Mouse (Mus musculus) CH12.LX (cell line): Measurements from ENCODE around the gene Psmd9. TPM values are rescaled to one million over a fixed set of nuclear protein-coding genes. Genes with fewer than 3 reads are reported as not detected.
A peak's percentile ranks its signal among the peaks of the same experiment; 100 is the strongest.

Experiments used
- DNase-seq: peaks from one replicate; pipeline ENCODE4 v3.0.0-alpha.2; 2013; ENCODE audit errors: extremely low read depth
- H3K27ac ChIP-seq: 2 replicates; pipeline ENCODE4 v1.5.1; 2012; ENCODE audit warnings: low read depth, mild to moderate bottlenecking, control low read depth, moderate library complexity; ENCODE audit not compliant: insufficient read depth
- H3K27me3 ChIP-seq: replicated peaks from 2 replicates; pipeline ENCODE3; 2012; ENCODE audit warnings: inconsistent platforms
- H3K36me3 ChIP-seq, 2 experiments: replicated peaks in 1 of 2; 2 replicates each; pipeline versions ENCODE3 to v1.6.1; 2012; ENCODE audit warnings: inconsistent platforms in 1 of 2, low read length in 1 of 2, mild to moderate bottlenecking in 1 of 2, mixed read lengths in 1 of 2, moderate library complexity in 1 of 2; ENCODE audit not compliant: control insufficient read depth in 1 of 2, insufficient read depth in 1 of 2
- H3K4me1 ChIP-seq, 2 experiments: 2 replicates each; pipeline ENCODE4 v1.6.1; 2012; ENCODE audit warnings: inconsistent platforms in 1 of 2, moderate library complexity in 1 of 2; ENCODE audit not compliant: insufficient read depth in 2 of 2, control insufficient read depth in 1 of 2
- H3K4me2 ChIP-seq: 2 replicates; pipeline ENCODE4 v1.6.1; 2012; ENCODE audit warnings: low read depth, mild to moderate bottlenecking, control low read depth; ENCODE audit not compliant: poor library complexity, insufficient read depth, severe bottlenecking
- H3K4me3 ChIP-seq, 3 experiments: fragments of 150-350 bp in 1 of 3; sonication (generic) in 1 of 3; replicated peaks in 1 of 3; 2 replicates each; pipeline versions ENCODE3 to v1.5.1; 2011 to 2012; ENCODE audit warnings: low read depth in 2 of 3, low read length in 2 of 3, mild to moderate bottlenecking in 2 of 3, moderate library complexity in 2 of 3, control low read depth in 1 of 3, improper control_type of control experiment in 1 of 3, inconsistent platforms in 1 of 3, mixed read lengths in 1 of 3; ENCODE audit not compliant: poor library complexity in 1 of 3
- H3K79me2 ChIP-seq: replicated peaks from 2 replicates; pipeline ENCODE4 v1.6.1; 2012; ENCODE audit warnings: mild to moderate bottlenecking, moderate library complexity; ENCODE audit not compliant: control insufficient read depth, poor library complexity, insufficient read depth, severe bottlenecking; ENCODE audit errors: extremely low read depth
- H3K9ac ChIP-seq: 2 replicates; pipeline ENCODE4 v1.6.1; 2012; ENCODE audit warnings: low read depth, mild to moderate bottlenecking, control low read depth, moderate library complexity; ENCODE audit not compliant: insufficient read depth
- H3K9me3 ChIP-seq: replicated peaks from 2 replicates; pipeline ENCODE3; 2012; ENCODE audit warnings: low read length, inconsistent platforms, mixed read lengths
- CHD1 ChIP-seq: IDR thresholded peaks from 2 replicates; pipeline ENCODE4 v1.6.1; 2012; ENCODE audit warnings: low read depth, low read length, improper control_type of control experiment, inconsistent platforms
- CHD2 ChIP-seq: IDR thresholded peaks from 2 replicates; pipeline ENCODE4 v1.6.1; 2011; ENCODE audit warnings: low read length, improper control_type of control experiment
- CTCF ChIP-seq, 2 experiments: IDR thresholded peaks in 1 of 2; conservative IDR thresholded peaks in 1 of 2; 2 replicates each; pipeline ENCODE4 v1.5.1; 2011 to 2012; ENCODE audit warnings: low read depth in 2 of 2, low read length in 2 of 2, improper control_type of control experiment in 1 of 2, inconsistent platforms in 1 of 2, mild to moderate bottlenecking in 1 of 2, moderate library complexity in 1 of 2
- E2F4 ChIP-seq: IDR thresholded peaks from 2 replicates; pipeline ENCODE4 v1.6.1; 2011; ENCODE audit warnings: low read depth, low read length, improper control_type of control experiment; ENCODE audit not compliant: insufficient replicate concordance
- ELF1 ChIP-seq: IDR thresholded peaks from 2 replicates; pipeline ENCODE4 v1.6.1; 2014; ENCODE audit warnings: low read depth, mild to moderate bottlenecking, inconsistent platforms, low read length, improper control_type of control experiment
- EP300 ChIP-seq: IDR thresholded peaks from 2 replicates; pipeline ENCODE4 v1.6.1; 2011; ENCODE audit warnings: low read length, improper control_type of control experiment
- ETS1 ChIP-seq: conservative IDR thresholded peaks from 2 replicates; pipeline ENCODE4 v1.6.1; 2012; ENCODE audit warnings: low read depth, mild to moderate bottlenecking, inconsistent platforms, low read length, improper control_type of control experiment, moderate library complexity
- GABPA ChIP-seq: IDR thresholded peaks from 2 replicates; pipeline ENCODE4 v1.6.1; 2012; ENCODE audit warnings: low read depth, low read length, improper control_type of control experiment, inconsistent platforms; ENCODE audit not compliant: insufficient replicate concordance
- IRF4 ChIP-seq: IDR thresholded peaks from 2 replicates; pipeline ENCODE4 v1.6.1; 2014; ENCODE audit warnings: low read depth, mild to moderate bottlenecking, inconsistent platforms, low read length, improper control_type of control experiment
- JUN ChIP-seq: IDR thresholded peaks from 2 replicates; pipeline ENCODE4 v1.6.1; 2011; ENCODE audit warnings: low read depth, mild to moderate bottlenecking, low read length, improper control_type of control experiment, moderate library complexity; ENCODE audit not compliant: insufficient read depth
- MAFK ChIP-seq: IDR thresholded peaks from 2 replicates; pipeline ENCODE4 v1.6.1; 2011; ENCODE audit warnings: low read length, improper control_type of control experiment; ENCODE audit not compliant: insufficient replicate concordance
- MAZ ChIP-seq: IDR thresholded peaks from 2 replicates; pipeline ENCODE4 v1.6.1; 2012; ENCODE audit warnings: low read depth, mild to moderate bottlenecking, inconsistent platforms, low read length, improper control_type of control experiment, moderate library complexity
- MEF2A ChIP-seq: IDR thresholded peaks from 2 replicates; pipeline ENCODE4 v1.6.1; 2014; ENCODE audit warnings: low read depth, mild to moderate bottlenecking, inconsistent platforms, low read length, improper control_type of control experiment, borderline replicate concordance
- MXI1 ChIP-seq: IDR thresholded peaks from 2 replicates; pipeline ENCODE4 v1.6.1; 2011; ENCODE audit warnings: mild to moderate bottlenecking, low read depth, low read length, improper control_type of control experiment
- NELFE ChIP-seq: IDR thresholded peaks from 2 replicates; pipeline ENCODE4 v1.6.1; 2011; ENCODE audit warnings: low read depth, low read length, improper control_type of control experiment
- RAD21 ChIP-seq: IDR thresholded peaks from 2 replicates; pipeline ENCODE4 v1.6.1; 2011; ENCODE audit warnings: low read depth, mild to moderate bottlenecking, low read length, improper control_type of control experiment, moderate library complexity
- SMC3 ChIP-seq: IDR thresholded peaks from 2 replicates; pipeline ENCODE4 v1.6.1; 2011; ENCODE audit warnings: low read depth, low read length, improper control_type of control experiment
- USF1 ChIP-seq: IDR thresholded peaks from 2 replicates; pipeline ENCODE4 v1.6.1; 2014; ENCODE audit warnings: low read depth, mild to moderate bottlenecking, inconsistent platforms, low read length, improper control_type of control experiment
- ZC3H11A ChIP-seq: IDR thresholded peaks from 2 replicates; pipeline ENCODE4 v1.6.1; 2012; ENCODE audit warnings: low read depth, mild to moderate bottlenecking, inconsistent platforms, low read length, improper control_type of control experiment
- ZKSCAN1 ChIP-seq: IDR thresholded peaks from 2 replicates; pipeline ENCODE4 v1.6.1; 2012; ENCODE audit warnings: low read depth, inconsistent platforms, low read length, improper control_type of control experiment, borderline replicate concordance
- dilution Hi-C: fragments of 300-500 bp; cut with MboI; formaldehyde crosslinking; loops from 2 replicates; pipeline ENCODE4 v1.14.3; 2020; ENCODE audit warnings: low sequenced_read_pairs; ENCODE audit not compliant: extremely low pct_unique_long_range_greater_than_20kb, extremely low pct_ligation_motif_present
- in situ Hi-C: fragments of 300-500 bp; cut with MboI; formaldehyde crosslinking; loops from 3 replicates; pipeline ENCODE4 v1.14.3; 2019; ENCODE audit warnings: low sequenced_read_pairs, low pct_ligation_motif_present, low pct_unique_long_range_greater_than_20kb, mixed read lengths
- polyA plus RNA-seq: library from polyadenylated mRNA; unstranded; fragments of >175 nt; gene quantifications from 2 replicates; pipeline ENCODE4 v1.2.1, GENCODE M21; 2012; ENCODE audit warnings: low read depth; ENCODE audit not compliant: insufficient read length
- total RNA-seq, 2 experiments: library from RNA; depleted of rRNA; stranded (reverse); fragments of 300-350 nt in 1 of 2; fragments of >200 nt in 1 of 2; gene quantifications; 2 replicates each; pipeline ENCODE4 v1.2.3; 2012 to 2014

Psmd9 gene
- total and polyA plus RNA-seq, 3 experiments: 30.8 to 38.0 (median 35.5) TPM

- Histone ChIP-seq H3K4me3 (no peak overlapping the region), H3K4me2 (no peak overlapping the region), H3K4me1 (peaks cover 5 to 13% of the 10 kb centered on the region in 2 experiments), H3K9me3 (no peaks in the 10 kb centered on the region), H3K79me2 (peaks cover 6% of the 10 kb centered on the region), H3K36me3 (peaks cover 80 to 91% of the 10 kb centered on the region in 2 experiments), H3K9ac (no peak overlapping the region), H3K27ac (no peak overlapping the region), H3K27me3 (no peaks in the 10 kb centered on the region)
- dilution Hi-C loops (no loop called here), in situ Hi-C loops (no loop called here)
- no peak for TF ChIP-seq ZKSCAN1
- peak; percentile 33 to 60; a peak in 3 of 4 replicates for TF ChIP-seq CTCF (conservative IDR thresholded peaks at IDR 0.05 in 1 of 2, IDR thresholded peaks at IDR 0.05 in 1 of 2; ENCODE audit: low read depth in 2 of 2, low read length in 2 of 2)
- TF ChIP-seq SMC3: peak; percentile 14; the same call in 1 of the 2 replicates
- TF ChIP-seq ZC3H11A: no peak
- DNase-seq: no peak
Measured at GRCm38 (mm10) chr5:123156763-123157162, 12.4 kb upstream of the Psmd9 start.

GRCm38 (mm10) chr5:123157972-123158371 is 11.2 kb upstream of the Psmd9 start:
- Histone ChIP-seq H3K27ac (no peak overlapping the region), H3K4me2 (no peak overlapping the region), H3K9me3 (no peaks in the 10 kb centered on the region), H3K9ac (no peak overlapping the region), H3K79me2 (no peaks in the 10 kb centered on the region)
- no peak for TF ChIP-seq ELF1
- TF ChIP-seq USF1: no peak
- no peak for TF ChIP-seq MEF2A
- TF ChIP-seq E2F4: no peak
- no peak for TF ChIP-seq EP300
- no peak for TF ChIP-seq CHD1
- TF ChIP-seq JUN: no peak
- no peak for TF ChIP-seq MXI1
- TF ChIP-seq IRF4: no peak
- no peak for TF ChIP-seq GABPA
- TF ChIP-seq, all 38 proteins: peak for 0
- Histone ChIP-seq H3K4me3 (no peak overlapping the region), H3K27me3 (no peaks in the 10 kb centered on the region), H3K4me1 (peaks cover 0 to 3% of the 10 kb centered on the region in 2 experiments; a peak in 1 of 4 replicates), H3K36me3 (peaks cover 78 to 92% of the 10 kb centered on the region in 2 experiments)
- dilution Hi-C loops: no loop called here
- in situ Hi-C loops: no loop called here
- no peak for DNase-seq

GRCm38 (mm10) chr5:123159446-123159845 is 9.8 kb upstream of the Psmd9 start:
- dilution Hi-C loops: no loop called here

More at GRCm38 (mm10) chr5:123159446-123159845, 9.8 kb upstream of the Psmd9 start:
- TF ChIP-seq ETS1 (no peak), IRF4 (no peak), SMC3 (no peak), MAZ (no peak), ELF1 (no peak), CHD2 (no peak), NELFE (no peak), RAD21 (no peak), MAFK (no peak)
- Histone ChIP-seq H3K36me3 (peaks cover 84 to 95% of the 10 kb centered on the region in 2 experiments), H3K27me3 (no peaks in the 10 kb centered on the region), H3K9ac (no peak overlapping the region), H3K4me1 (no peaks in the 10 kb centered on the region), H3K4me3 (no peak overlapping the region), H3K79me2 (no peaks in the 10 kb centered on the region), H3K9me3 (no peaks in the 10 kb centered on the region), H3K4me2 (no peak overlapping the region), H3K27ac (no peak overlapping the region)
- in situ Hi-C loops: no loop called here
- DNase-seq: no peak
